Mouse (Mus musculus) spleen, postnatal 4 days (tissue): ENCODE data around the gene Dmac2.
"Not testable (repeated sequence)": the region's sequence is repeated elsewhere in the genome, so short reads cannot be mapped to it uniquely, and the experiment has no call there.

Experiments used
- DNase-seq, 2 experiments: peaks; one replicate each; pipeline ENCODE4 v3.0.0; 2022; ENCODE audit warnings: low spot score in 2 of 2

The Dmac2 gene

DNA sequence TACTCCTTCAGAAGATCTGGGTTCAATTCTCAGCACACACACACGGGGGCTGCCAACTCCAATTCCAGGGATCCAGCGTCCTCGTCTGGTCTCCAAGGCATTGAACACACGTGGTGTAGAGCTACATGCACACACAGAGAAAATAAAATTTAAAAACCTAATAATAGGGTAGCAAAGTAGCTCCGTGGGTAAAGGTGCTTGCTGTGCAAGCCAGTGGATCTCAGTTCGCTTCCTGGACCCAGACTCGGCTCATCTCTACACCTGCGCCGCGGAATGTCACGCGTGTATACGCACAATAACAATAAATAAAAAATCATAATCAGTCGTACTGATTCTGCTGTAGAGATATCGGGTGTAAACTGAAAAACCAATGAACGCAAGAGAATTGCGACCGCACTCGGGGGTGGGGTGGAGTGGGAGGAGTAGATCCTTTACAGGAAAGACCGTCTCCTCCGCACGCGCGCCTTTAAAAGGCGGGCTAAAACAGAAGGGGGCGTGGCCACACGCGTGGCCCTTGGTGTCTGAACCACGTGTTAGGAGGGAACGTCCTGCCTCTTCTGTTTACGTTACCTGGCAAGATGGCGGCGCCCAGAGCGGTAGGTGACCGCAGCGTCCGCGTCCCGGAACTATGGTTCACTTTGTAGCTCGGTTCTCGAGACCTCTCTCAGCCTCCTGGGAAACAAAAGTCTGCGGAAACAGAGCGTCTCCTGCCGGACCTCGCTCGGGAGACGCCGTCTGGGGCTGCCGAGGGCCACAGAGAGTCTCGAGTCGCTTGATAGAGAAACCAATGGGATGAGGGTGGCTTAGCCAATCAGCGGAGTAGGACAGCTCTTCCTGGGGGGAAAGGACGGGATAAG lies at the start of gene Dmac2:
TSS of gene Dmac2 (plus strand) at position 550 of the 857 bp plus-strand sequence.
- DNase-seq: peak; percentile 91 to 94

DNA sequence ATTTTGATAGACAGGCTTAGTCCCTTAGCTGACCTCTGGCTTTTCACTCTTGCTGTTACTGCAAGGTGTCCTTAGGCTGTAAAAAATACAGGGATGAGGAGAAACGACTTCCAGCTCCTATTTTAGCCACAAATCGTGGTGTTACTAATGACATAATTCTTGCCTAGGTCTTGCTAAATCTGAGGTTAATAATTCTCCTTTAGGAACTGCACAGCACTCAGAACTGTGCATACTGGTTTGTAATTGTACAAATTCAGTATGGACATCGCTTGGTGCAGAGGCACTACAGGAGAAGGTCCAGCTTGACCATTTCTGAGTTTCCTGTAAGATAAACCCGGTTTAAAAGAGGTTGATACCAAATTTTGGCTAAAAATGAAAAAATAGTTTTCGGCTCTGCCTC lies 45.4 kb upstream of the Dmac2 start:
- not testable (repeated sequence) for DNase-seq

DNA sequence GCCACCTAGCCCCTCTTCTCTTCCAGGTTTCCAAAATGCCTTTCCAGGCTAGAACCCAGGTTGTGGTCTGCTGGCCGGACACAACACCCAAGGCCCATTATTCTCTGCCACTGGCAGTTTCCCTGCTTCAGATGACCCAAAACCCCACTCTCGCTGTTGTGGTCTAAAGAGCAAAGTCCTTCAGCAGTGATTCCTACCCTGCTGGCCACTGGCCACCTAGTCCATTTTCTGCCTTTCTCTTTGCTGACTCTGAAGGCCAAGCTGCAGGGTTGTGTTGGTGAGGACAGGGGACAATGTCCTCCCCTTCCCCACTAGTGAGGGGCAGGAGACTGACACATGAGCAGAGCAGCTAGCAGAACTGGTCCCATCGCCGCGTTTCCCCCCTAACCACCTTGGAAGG lies 44.1 kb upstream of the Dmac2 start:
- DNase-seq: no peak

DNA sequence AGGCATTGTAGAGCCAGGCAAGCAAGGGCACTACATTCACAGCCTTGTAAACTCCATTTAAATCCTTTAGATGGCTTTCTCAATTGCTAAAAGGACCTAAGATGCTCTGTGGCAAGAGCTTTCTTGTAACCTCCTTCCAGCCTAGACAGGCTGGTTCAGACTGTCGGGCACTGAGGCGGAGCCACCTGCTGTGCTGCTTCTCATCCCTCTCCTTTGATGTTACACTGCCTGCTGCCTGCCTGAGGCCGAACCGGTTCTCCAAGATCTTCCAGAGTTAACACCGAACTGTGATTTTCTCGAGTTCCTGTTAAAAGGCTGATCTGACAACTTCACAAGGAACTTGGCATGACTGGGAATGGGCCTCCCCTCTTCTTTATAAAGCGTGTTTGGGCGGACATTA lies 43.3 kb upstream of the Dmac2 start:
- no peak for DNase-seq

DNA sequence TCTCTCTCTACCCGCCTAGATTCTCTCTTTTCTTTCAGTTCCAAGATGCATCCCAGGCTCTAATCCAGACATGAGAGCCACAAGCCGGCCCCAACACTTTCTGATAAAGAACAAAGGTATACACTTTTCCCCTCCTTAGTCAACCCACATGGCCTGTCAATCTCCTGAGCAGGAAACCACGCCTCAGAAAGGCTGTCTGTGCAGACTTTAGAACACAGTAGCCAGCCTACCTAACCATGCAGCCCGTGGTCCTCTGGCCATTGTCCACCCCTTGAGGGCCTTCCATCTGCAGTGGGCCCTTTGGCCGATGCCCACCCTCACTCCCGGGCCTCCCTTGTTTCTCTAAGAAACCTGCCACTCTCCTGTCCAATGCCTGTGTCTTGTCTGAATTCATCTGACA lies 42.9 kb upstream of the Dmac2 start:
- not testable (repeated sequence) for DNase-seq

DNA sequence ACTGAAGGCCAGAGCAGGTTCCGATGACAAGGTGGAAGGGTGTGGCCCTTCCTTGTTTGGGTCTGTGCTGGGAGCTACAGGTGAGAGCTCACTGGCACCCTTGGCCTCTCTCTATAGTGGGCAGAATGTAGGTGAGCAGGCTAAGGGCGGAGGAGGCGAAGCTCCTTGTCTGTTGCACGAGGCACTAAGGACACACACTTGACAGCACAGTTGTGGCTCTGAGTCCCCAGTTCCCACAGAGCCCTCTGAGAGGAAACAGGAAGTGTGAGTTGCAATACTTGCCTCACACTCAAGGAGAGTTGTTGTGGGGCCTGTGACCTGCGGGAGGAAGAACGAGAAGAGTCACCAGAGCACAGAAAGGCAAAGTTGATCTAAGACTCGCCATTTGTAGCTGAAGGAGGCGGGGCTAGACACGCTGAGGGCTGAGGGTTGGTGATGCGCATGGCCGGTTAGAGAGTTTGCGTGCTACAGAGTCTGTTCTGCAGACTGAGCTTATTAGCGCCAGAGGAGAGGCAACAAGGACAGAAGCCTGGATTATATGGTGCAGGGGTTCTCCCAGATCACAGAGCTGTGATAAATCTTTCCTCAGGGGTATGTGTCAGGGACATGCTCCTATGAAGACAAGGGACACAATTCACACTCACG lies 42.3 kb upstream of the Dmac2 start:
- DNase-seq: peak; percentile 67 to 73

DNA sequence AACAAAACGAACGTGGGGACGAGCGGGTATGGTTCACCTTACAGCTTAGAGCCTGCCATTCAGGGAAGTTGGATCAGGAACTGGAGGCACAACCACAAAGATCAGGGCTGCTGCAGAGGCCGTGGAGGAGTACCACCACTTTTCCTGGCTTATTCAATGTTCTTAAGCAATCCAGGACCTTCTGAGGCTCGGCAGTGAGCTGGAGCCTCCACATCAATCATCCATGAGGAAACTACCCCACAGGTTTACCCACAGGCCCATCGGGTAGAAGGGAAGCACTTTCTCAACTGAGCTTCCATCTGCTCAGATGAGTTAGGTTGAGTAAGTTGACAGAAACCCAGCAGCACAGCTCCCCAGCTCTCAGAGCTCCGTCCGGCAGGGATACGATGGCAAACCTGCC lies 39.8 kb upstream of the Dmac2 start:
- DNase-seq: no peak

DNA sequence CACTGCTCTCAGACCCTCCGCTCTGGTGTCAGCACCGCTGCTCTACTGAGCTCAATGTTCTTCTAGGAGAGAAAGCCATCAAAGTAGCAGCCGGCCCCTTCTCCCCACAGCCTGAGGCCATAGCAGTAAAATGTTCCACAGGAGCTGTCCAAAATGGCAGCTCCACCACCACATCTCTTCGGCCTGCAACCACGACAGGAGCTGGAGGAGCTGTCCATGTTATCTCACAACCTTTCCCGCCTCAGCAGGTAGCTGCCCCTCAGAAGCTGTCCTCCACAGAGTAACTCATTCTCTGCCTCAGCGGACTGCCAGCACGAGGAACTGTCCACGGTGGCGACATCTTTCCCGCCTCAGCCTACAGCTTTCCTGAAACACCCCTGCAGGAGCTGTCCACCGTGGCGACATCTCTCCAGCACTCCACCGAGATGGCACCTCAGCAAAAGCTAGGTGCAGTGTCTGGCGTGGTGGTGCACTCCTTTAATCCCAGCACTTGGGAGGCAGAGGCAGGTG lies 36.9 kb upstream of the Dmac2 start:
- DNase-seq: no peak

DNA sequence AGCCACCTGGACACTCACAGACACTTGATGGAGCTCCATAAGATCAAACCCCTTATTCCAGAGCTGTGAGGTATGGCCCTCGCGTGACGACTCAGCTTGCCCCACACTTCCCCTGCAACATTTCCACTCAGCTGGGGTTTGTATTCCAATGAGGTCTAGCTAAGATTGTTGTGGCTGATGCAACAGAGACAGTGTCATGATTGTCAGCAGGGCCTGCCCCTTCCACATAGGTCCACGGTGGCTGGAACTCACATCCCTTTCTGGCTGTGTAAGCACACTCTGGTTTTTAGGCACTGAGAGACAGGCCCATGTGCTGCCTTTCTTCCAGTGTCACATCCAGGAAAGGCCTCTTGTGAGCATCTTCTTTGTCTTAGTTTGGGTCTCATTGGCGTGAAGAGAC lies 34.6 kb upstream of the Dmac2 start:
- DNase-seq: no peak

DNA sequence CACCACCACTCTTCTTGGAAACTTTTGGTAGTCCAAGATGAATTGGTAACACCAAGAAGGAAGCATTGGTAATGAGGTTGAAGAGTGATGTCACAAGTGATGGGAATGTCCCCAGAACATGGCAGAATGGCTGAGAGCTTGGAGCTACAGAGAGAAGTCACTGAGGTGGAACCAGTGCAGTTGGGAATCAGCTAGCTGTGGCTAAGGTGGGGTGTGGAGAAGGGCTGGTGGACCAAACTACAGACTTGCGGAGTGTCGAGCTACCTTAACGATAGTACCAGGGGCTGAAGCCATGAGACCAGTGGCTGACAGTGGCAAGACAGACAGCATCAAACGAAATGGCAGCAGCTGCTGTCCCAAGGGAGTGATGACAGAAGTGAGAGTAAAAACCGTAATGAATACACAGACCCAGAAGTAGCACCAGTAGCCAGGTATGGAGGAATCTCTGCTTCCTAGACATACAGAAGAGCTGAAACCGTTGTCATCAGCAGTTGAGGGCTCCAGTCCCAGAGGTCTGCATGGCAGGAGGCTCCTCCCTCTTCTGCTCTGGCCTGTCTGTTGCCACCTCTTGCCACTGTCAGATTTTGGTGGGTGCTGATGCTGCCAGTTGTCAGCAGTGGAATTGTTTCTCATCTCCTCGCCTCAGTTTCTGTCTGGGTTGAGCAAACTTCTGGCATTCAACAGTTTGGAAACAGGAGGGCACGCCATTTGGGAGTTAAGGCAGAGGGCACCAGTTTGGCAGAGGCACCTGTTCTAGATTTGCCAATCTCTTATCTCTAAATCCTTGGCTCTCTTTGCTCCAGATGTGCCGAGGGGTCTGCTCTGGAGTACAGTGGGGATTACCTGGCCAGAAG lies 33.6 kb upstream of the Dmac2 start:
- DNase-seq: no peak

DNA sequence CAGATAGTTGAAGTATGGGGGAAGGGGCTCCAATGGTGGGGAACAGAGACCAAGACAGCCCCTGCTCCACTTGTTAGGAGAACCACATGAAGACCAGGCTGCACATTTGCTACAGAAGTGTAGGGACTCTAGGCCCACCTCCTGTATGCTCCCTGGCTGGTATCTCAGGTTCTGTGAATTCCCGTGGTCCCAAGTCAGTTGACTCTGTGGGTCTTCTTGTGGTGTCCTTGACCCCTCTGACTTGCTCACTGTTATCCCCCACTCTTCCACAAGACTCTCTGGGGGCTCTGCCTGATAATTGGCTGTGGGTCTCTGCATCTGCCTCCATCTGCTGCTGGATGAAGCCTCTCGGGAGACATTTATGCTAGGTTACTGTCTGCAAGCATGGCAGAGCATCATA lies 28.0 kb upstream of the Dmac2 start:
- peak in 1 of 2 experiments; percentile 49 for DNase-seq

DNA sequence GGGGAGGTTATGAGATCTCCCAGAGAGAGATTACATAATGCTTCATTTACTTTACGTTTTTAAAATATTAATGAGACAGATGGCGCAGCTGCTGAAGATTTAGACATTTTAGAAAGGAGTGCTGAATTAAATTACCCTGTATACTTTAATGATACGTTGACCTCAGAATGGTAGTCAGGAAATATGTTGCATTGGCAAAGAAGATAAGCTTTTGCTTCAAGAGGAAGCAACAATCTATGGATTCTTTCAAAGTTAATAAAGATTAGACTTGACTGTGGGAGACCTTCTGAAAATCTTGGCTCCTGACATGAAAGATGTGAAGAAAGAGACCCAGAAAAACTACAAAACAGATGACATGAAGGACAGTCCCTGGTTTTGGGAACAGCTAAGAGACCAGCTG lies 25.4 kb upstream of the Dmac2 start:
- DNase-seq: no peak

DNA sequence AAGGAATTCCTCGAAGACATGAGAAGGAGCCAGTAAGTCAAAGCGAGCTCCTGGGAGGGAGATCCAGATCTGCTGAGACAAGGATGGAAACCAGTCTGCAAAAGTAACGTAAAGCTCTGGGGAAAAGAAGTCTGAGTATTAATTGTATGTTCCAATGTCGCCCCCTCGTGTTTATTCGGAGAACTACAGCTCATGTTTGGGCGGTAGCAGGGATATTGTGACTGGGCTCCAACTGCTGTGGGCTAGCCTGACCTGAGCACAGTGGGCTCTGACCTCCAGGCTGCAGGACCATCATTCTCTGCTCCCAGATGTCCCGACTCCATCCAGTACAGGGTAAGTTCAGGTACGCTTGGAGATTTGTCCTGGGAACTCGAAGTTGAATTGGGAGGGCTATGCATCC lies 19.6 kb upstream of the Dmac2 start:
- peak; percentile 76 to 90 for DNase-seq

DNA sequence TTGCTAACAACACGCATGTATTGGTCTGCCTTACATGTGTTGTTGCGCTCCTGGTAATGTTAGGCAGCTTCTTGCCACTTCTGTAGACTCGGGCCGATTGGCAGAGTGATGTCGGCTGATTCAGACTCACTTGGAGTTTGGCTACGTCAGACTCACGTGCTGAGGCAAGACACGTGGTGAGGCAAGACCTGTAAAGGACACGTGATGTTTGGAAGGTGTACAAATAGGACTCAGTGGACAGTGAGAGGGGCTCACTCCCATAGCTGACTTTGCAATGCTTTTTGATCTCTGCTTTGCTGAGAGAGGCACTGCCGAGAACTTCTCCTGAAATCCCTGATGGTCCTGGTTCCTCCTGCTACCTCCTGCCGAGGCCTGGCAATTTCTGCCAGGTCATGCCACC lies 18.5 kb upstream of the Dmac2 start:
- DNase-seq: peak in 1 of 2 experiments; percentile 8

DNA sequence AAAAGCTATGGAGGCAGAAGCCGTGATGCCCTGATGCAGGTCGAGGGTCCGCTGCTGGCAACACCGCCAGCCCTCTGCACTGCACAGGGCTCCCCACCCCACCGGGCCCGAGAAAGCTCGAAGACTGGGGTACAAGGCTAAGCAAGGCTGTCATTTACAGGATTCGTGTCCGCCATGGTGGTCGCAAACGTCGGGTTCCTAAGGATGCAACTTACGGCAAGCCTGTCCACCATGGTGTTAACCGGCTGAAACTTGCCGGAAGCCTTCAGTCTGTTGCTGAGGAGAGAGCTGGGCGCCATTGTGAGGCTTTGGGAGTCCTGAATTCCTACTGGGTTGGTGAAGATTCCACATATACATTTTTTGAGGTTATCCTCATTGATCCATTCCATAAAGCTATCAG lies 17.9 kb upstream of the Dmac2 start:
- peak in 1 of 2 experiments; percentile 9 for DNase-seq

DNA sequence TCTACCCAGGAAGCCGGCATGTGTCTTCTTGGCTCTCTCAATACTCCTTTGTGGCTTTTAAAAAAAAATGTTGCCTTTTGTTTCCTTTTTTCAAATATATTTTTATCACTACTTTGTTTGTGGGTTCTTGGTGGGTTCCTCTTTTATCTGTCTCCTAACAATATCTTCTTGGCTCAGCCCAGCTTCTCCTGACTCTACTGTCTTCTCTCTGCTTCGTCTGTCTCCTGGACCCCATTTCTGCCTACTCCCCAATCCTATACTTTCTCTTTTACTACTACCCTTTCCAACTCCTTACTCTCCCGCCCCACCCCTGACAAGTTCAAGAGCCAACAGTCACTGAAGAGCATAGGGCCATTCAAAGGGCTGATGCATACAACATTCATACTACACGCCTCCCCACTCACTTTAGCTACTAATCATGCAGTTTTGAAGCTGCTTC lies 12.6 kb upstream of the Dmac2 start:
- peak; percentile 12 to 57 for DNase-seq

DNA sequence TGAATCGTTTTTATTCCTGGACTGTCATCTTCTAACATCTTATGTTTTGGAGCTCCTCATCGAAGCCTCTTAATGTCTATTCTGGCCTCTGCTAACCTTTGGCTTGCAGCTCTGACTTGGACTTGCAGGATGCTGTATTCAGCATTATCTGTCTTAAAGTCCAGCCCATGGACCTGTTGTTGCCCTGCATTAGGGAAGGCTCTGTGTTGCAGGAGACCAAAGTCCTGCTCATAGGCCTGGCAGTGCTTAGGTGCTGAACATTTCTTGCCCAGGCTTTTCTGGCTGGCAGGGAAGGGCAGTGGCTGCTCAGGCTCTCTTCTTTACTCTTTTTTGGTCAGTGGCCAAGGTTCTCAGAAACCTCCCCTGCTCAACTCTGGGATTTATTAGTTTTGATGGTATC lies 12.0 kb upstream of the Dmac2 start:
- DNase-seq: peak in 1 of 2 experiments; percentile 9

DNA sequence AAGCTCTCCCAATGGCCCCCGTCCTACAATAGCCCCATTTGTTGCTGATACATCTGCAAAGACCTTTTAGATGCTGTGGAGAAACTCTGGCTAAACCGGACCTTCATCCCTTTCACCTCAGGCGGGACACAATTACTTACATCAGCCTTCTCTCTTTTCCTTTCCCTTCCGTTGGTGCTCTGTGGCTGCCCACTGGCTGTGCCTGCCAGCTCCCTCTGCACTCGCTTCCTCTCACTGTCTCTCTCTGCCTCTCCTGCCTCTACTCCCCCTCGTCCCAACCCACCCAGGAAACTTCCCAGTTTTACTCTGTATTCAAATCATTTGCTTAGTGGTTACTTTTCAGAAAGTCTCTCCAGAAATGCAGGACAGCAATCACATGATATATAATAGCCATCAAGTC lies 9.2 kb upstream of the Dmac2 start:
- peak in 1 of 2 experiments; percentile 7 for DNase-seq

DNA sequence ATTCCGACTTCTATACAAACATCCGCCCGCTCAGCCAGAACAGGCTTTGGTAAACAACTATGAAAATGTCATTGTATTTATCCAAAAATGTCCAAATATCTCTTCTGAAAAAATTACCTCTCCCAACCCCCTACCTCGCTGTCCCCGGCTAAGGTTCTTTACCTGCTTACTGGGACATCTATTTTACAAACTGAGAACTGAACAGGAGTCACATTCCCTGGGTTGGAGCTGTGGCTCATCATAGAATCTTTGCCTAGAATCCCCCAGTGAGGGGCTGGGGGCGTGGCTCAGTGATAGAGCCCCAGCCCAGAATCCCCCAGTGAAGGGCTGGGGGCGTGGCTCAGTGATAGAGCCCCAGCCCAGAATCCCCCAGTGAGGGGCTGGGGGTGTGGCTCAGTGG lies 7.7 kb upstream of the Dmac2 start:
- DNase-seq: peak in 1 of 2 experiments; percentile 7

DNA sequence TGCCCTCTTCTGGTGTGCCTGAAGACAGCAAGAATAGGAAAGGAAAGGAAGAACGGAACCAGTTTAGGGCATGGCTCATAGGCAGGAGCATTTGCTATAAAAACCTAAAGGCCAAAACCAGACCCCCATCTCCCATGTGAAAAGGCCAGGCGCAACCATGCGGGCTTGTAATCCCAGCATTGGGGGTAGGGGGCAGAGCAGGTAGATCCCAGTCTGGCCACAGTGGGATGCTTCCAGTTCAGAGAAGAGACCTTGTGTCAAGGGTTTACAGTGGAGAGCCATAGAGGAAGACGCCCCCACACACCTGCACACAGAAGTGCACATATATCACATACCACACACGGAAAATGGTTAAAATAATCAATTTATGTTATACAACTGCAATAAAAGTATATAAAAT lies 5.1 kb upstream of the Dmac2 start:
- DNase-seq: peak in 1 of 2 experiments; percentile 9

DNA sequence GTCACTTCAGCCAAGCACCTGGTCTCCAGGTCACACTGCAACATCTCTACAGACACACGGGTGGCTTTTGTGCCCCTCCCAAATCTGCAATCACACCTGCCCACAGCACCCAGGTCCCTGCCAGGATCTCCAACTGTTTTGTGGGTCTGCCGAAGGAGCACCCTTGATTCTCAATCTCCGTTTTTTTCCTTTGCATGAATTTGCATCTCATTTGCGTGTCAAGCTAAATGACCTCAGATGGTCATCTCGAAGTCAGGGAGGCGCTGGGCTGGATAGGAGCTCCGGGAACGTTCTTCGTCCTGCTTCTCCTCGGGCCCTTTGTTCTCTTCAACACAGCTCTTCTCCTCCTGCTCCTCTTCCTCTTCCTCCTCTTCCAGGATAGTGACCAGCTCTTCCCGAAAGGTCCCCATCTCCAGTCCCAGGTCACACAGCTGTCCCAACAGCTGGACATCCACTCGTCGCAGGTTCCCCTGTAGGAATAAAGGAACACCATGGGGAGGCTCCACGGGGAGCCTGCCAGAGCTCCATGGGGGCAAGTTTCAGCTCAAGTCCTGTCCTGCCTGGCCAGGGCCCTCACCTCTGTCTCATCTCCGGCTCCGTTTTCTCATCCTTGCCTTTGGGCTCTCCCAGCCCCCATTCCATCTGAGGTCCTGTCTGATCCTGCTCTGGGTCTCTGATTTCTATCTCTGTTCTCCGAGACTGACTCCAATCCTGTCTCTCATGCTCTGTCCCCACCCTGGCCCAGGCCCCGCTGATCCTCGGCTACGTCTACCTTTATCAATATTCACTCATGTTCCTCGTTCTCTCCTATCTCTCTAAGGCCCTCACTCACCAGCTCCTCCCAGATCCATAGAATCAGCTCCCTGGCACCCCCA lies 4.1 kb upstream of the Dmac2 start:
- peak in 1 of 2 experiments; percentile 9 for DNase-seq
